Mouse (Mus musculus): Measurements from ENCODE around the gene Foxi1.

- TF ChIP-seq CTCF (IDR thresholded peaks at IDR 0.05; ENCODE audit: borderline replicate concordance, insufficient read depth, low read depth, low read length) (no peak), POLR2A (IDR thresholded peaks at IDR 0.05; ENCODE audit: borderline replicate concordance, insufficient read depth, low read length) (no peak)
Measured at GRCm38 (mm10) chr11:34176371-34176770, 31.5 kb downstream of the Foxi1 start.

All from cerebellum, adult 2 months (tissue).